Mouse (Mus musculus) heart, postnatal 4 days (tissue): ENCODE results near the gene Lingo1. TPM values are rescaled to one million over a fixed set of nuclear protein-coding genes. Genes with fewer than 3 reads are reported as not detected.

Source experiments
- DNase-seq: peaks from one replicate; pipeline ENCODE4 v3.0.0; 2021
- total RNA-seq, 2 experiments: library from RNA; stranded (reverse); gene quantifications; 2 replicates each; pipeline ENCODE4 v1.2.3; 2021

The Lingo1 gene
- 1 to 10 TPM; 2.9 to 3.0 TPM for total RNA-seq

DNA sequence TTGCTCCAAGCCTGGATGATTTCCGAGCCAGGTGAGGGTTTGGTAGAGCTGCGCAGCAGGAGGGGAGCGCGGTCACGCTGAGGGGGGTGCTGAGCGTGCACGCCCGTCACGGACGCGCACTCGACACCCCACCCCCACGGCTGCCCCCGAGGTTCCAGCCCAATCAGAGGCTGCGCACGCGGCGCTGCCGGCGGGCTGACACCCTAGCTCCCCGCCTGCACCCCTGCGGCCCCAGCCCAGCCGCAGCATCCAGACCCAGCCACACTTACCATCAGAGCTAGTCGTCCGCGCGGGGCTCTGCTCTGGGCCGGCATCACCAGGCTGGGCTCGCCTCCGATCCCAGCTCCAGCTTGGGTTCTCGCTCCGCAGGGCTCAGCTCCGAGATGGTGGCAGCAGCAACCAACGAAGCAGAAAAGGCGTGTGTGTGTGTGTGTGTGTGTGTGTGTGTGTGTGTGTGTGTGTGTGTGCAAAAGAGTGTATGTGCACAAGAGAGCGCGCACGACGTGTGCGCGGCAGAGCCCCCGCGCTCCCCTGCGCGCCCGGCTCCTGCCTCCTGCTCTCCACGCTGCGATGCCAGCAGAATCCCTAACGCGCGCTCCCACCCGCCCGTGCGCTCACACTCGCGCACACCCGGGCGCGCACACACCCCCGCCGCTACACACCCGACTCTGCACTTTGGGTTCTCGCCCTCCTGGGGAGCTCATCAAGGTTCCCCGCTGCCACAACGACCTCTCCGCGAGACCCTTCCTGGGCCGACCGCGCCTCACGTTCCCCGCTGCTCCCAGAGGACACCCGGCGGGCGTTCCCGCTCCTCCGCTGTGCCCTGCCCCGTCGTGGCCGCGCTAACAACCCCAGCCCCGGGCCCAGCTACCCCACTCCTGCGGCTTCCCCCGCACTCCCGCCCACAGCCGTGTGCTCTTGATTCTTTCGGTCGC is at the start of gene Lingo1:
Gene Lingo1, minus strand, starts transcription at position 748 of the 935 bp plus-strand sequence.
- no peak for DNase-seq

DNA sequence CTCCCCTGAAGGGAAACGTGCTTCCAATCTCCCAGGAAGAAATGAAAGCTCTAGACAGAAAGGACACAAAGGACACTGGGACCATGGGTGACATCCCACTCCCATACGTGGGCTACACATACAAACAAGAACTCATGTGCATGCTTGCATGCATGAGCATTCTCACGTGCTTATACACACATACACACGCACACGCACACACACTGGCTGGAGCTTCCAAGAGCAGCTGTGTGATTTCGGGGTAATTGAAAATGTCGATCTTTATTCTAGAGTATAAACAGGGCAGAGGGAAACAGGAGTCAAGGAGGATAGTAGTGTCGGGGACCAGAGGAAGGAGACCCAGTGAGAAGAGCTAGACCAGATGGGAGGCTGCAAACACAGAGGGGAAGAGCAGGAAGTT is 48.4 kb upstream of the Lingo1 start:
- DNase-seq = no peak

DNA sequence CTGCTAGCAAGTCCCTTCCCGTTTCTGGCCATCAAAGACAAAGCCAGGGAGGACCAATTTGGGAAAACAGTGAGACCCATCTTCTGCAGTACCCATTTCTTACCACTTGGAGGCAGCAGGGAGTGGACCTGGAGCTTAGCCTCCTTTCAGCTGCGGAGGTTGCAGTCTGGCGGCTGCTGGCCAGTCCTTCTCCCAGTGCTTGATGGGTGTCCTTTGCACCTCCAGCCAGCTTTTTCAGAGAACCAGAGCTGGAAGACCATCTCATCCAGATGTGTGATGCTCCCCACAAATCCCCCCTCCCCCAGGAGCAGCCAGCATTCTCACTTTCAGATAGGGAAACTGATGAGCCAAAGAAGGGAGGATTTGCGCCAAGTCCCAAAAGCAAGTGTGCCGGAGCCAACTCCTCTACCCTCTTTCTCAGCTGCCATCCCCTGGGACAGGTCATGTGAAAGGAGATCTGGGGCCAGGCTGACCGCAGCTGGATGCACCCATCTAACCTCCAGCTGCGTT is 47.5 kb upstream of the Lingo1 start:
- peak; percentile 86 for DNase-seq

DNA sequence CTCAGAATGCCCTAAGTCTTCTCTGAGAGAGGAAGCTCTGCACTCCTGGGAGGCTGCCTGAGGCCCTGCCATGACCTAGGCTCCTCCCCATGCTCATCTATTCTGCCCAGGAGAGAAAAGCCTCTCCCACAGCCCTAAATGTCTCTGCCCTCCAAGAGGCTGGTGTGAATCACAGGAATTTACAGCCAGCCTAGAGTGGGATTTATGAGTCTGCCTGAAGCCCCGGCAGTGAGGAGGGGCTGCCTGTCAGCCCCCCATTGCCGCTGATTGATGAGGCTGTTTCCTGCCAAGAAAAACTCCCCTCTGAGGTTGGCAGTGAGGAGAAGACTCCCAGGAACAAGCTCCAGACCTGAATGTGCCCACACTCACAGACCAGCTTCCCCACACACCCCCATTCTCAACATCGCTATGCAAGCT is 46.0 kb upstream of the Lingo1 start:
- DNase-seq = no peak

DNA sequence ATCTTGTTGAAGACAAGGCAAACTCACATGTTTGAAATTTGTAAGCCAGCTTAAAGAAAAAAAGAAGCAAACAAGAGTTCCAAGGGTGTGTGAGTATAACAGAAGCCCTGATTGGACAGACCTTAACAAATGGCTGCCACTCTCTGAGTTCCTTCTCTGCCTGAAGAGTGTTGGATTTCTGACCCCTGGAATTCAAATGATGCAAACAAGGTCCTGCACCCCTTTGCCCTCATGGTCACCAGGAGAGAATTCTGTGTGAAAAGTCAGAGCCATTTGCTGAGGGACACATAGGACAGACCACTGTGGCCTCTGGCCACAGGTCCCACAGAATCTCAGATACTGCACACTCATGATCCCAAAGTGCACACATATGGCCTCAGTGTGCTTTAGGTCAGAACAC is 45.6 kb upstream of the Lingo1 start:
- DNase-seq = no peak

DNA sequence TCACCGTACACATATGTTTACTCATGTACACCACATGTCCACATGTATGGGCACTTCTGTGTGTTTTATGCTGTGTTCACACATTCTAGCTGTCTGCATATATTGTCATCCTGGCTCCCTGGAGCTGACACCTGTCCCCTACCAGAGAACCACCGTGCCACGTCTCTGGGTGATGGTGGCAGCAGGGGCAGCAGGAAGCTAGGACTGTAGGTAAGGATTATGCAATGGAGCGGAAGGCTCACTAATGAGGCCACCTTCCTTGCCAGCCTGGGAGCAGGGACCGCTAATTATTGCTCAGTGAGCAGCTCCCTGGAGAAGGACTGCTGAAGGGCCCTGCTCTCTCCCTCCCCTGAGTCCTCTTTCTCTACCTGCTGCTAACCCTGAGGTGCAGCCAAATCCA is 44.5 kb upstream of the Lingo1 start:
- no peak for DNase-seq

DNA sequence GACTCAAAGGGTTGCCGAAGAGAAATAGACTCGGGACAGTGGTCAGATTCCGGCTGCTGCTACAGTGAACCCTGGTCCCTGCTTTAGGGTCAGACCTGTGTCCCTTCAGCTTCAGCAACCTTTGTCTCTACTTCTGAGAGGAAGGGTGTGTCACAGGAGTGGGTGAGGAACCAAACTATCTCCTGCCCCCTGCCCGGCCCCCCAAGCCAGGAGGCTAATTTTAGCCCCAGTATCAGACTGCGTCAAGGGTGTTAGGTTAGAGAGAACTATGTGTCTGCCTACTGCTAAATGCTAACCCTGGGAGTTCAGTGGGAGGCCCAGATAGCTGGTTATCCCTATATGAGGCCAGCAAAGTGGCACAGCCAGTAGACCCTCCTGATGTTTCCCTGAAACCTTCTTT is 38.9 kb upstream of the Lingo1 start:
- DNase-seq = peak; percentile 48

DNA sequence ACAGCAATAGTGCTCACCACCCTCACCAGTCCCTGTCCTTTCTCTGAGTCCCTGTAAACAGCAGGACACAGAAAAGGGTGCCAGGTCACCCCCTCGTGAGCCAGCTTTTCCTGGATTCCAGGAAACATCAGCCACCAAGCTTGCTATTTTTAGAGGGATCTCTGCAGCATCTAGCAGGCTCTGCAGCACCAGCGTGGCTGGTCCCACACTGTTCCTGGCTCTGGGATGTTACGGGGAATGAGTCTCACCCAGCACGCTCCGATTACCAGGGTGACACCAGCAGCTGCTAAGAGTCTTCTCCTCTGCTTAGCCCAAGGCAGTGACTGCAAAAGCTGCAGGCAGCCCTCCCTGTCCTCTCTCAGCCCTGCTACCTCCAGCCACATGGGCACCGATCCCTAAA is 36.6 kb upstream of the Lingo1 start:
- DNase-seq = peak; percentile 33

DNA sequence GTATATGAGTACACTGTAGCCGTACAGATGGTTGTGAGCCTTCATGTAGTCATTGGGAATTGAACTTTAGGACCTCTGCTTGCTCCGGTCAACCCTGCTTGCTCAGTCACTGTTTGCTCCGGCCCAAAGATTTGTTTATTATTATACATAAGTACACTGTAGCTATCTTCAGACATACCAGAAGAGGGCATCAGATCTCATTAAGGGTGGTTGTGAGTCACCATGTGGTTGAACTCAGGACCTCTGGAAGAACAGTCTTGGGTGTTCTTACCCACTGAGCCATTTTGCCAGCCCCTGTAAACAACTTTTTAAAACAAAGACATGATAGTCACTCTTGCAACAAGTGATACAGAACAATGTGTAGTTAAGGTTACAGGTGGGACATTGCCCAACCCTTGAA is 35.6 kb upstream of the Lingo1 start:
- DNase-seq = no peak

DNA sequence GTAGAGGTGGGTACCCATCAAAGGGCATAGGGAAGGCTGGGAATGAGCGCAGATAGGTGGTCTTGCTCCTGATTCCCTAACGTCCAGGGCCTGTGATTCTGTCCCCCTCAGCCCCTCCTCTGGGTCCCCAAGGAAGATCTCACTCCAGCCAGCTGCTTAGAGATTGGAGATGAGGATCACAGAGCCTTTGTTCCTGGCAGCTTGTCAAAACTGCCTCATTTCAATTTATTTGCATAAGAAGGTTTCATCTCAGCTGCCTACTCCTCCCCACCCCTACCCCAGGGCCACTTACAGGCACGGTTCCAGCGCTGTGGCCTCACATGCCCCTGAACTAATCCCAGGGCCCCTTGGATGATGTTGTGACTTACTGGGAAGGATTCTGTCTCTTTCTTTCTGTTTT is 33.9 kb upstream of the Lingo1 start:
- no peak for DNase-seq

DNA sequence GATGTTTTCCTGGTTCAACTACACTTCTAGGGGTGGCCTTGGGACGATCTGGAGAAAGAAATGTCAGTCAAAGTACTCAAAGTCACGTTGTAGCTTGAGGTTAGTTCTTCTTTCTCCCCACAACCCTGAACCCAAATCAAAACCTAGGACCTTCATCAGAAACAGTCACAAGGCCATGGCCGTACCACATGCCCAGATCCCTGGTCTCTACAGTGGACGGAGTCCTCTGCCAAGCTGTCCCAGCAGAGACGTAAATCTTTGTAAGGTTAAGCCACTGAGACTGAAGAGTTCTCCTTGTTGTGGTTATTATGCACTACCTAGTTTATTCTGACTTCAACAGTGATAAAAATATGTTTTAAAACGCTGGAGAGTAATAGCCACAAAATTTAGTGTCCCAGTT is 32.6 kb upstream of the Lingo1 start:
- DNase-seq = no peak

DNA sequence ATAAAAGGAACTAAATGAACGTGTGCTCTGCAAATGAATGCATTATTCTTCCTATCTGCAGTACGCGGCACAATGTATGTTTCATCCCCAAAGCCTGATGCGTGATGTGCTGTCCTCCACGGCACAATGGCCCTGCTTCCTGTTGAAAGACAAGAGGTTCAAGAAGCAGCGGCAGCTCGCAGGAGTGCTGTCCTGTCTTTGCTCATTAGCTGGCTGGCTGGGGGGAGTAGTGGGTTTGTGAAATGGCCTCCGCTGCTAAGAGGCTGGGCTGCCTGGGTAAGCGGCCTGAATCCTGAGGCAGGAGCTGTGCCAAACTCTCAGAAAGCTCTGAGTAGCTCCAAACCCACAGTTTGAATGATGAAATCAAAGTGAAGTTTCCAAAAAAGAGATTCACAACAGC is 31.9 kb upstream of the Lingo1 start:
- DNase-seq = no peak

DNA sequence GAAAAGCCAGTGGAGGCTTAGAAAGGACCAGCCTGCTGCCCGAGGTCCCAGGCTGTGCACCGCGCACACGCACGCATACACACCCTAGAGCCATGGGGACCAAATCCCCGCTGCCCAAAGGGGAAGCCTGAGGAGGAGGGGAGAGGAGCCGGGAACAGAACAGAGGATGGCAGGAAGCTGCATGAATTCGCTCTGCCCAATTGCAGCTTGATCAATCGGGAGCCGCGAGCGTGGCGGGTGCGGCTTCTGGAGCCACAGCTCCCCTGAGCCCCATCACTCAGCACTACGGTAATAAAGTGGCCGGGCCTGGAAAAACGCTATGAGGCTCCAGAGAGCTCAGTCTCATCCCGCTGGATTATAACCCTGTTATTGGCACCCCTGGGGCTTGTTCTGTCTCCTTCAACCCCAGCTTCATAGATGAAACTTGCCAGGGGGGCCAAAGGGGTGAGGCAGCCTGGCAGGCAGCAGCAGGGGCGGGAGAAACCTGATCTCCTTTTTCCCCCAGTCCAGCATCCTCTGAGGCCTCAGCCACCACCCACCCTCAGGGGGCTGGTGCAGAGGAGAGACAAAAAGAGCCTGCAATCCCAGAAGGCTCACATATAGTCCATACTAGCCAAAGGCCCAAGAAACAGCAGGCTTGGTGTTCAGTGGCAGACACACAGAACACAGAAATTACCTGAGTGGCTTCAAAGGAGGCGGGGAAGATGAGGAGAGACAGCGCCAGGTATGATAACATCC is 29.4 kb upstream of the Lingo1 start:
- DNase-seq = no peak

DNA sequence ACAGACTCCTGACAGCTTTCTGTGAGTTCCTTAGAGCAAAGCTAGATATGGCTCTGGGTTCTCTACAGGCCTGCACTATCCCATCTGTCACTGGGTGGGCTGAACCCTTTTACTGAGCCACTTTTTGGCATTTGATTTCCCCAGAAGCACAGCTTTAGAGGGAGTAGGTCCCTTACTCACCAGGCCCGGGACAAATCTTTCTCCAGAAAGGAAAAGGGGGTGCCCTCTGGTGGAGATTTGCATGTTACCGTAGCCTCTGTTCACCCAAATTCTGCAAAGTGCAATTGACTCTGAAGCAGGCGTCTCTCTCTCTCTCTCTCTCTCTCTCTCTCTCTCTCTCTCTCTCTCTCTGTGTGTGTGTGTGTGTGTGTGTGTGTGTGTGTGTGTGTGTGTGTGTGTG is 28.6 kb upstream of the Lingo1 start:
- peak; percentile 48 for DNase-seq

DNA sequence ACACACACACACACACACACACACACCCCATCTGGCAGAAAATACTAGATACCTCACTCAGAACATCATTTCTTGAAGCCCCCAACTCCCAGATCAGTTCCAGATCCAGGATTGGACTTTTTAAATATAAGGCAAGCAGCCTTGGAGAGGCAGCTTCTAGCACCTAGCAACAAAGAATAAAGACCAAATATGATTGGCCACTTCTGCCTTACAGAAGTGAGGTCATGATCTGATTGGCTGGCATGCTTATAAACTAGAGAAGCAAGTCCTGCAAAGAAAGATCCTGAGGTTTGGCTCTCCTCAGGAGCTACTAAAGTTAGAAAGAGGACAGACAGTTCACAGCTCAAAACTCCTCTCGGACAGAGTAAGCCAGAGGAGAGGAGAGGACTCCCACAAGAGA is 14.6 kb upstream of the Lingo1 start:
- DNase-seq = no peak

DNA sequence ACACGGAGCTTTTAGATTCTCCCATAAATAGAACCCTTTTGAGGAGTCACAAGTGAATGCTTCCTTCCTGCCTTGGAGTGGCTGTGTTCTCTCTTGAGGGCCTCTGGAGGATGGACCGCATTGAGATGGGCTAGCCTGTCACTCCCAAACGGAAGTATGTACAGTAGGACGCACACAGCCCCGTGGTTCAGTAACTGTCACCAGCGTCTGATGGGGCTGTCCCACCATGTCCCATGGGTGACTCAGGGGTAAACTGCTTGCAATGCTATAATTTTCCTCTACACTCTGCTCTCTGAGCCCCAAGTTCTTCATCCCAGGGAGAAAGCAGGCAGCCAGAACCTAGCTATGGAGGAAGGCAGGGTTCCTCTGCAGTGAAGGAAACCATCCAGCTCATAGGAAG is 11.7 kb upstream of the Lingo1 start:
- DNase-seq = no peak

DNA sequence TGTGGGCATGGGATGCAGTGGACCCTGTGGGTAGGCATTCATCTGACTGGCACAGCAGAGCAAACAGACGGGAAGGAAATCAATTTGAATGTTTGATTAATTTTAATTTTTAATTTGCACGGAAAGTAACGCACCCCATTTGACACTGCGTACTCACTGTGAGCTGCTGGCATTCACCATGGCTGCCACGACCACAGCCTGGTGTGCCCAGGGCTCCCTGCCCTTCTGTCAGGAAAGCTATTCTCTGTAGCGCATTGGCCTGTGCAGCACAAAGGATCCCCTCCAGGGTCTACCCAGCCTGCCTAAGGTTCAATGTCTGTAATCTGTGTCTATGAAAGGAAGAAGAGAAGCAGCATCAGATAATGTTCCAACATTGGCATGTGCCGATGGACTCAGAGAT is 6.9 kb upstream of the Lingo1 start:
- no peak for DNase-seq

DNA sequence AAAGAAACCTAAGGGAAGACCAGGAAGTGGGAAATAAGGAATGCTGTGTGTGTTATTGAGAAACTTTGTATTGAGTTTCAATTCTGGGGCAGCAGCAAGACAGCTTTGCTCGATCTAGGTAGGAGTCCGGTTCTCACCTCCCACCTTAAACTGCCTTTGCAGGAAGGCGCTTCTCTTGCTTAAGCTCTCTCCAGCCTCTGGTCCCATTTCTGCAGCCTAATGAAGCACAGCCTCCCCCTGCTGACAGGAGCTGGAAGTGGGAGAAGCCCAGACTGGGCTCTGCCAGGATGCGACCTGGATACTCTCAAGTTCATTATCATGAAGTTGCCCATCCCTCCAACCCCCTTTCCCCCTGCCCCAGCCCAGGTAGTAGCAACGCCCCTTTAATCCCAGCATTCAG is 1.6 kb upstream of the Lingo1 start:
- DNase-seq = peak; percentile 81

DNA sequence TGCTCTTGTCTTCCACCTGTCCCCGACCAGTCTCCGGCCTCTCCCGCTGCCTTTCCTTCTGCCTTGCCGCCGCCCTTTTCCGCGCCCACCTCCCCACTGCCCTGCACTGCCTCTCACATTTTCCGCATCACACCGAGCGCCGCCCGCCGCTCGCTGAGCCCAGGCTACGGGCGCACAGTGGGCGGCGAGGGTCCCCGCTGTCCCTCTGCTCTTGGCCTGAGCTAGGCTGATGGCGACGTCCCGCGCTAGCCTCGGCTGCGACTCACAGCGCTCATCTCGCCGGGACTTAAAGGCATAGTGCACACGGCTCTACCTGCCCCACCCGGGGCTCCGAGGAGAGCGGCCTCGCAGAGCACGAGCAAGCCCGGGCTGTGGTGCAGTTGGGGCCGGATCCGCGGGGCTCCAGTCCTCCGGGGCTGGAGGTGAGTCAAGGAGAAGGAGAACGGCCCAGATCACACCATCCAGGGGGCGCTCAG is 426 bp upstream of the Lingo1 start:
- DNase-seq = no peak

DNA sequence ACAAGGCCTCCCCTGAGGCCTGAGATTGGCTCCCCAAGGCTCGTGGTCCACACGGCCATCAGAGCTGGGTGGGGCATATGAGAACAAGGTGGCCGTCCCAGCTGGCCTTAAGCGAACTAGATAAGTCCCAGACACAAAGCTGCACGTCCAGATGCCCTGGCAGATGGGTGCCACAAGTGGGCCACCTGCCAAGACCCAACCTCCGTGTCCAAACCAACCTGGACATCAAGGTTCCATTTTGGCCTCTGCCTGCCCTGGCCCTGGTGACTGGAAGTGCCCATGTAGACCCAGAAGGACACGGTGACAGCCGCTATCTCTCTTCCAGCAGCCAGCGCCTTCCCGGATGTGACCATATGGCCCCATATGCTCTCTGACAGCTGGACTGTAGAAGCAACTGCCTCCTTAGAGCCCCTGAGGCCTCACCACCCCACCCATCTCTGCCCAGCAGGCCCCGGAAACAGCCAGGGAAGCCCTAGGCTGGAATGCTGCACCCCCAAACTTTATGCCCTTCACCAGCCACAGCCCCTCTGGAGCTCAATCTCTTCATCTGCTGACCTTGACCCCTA is 4.5 kb downstream of the Lingo1 start:
- no peak for DNase-seq

DNA sequence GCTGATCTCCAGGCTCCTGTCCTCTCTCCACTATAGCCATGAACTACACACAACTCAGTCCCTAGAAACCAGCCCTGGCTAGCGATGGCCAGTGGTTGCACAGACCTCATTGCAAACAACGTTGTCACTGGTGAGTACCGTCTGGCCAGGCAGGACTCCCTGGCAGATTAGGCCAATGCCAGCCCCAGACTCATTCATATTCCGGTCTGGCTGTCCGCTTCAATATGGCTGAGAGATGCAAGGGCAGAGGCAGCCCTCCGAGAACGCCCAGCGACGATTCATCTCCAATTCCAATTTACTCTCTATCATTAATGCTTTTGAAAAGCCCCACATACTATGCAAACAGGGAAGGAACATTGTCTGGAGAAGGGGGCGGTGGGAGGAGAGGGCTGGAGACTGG is 11.7 kb downstream of the Lingo1 start:
- no peak for DNase-seq

DNA sequence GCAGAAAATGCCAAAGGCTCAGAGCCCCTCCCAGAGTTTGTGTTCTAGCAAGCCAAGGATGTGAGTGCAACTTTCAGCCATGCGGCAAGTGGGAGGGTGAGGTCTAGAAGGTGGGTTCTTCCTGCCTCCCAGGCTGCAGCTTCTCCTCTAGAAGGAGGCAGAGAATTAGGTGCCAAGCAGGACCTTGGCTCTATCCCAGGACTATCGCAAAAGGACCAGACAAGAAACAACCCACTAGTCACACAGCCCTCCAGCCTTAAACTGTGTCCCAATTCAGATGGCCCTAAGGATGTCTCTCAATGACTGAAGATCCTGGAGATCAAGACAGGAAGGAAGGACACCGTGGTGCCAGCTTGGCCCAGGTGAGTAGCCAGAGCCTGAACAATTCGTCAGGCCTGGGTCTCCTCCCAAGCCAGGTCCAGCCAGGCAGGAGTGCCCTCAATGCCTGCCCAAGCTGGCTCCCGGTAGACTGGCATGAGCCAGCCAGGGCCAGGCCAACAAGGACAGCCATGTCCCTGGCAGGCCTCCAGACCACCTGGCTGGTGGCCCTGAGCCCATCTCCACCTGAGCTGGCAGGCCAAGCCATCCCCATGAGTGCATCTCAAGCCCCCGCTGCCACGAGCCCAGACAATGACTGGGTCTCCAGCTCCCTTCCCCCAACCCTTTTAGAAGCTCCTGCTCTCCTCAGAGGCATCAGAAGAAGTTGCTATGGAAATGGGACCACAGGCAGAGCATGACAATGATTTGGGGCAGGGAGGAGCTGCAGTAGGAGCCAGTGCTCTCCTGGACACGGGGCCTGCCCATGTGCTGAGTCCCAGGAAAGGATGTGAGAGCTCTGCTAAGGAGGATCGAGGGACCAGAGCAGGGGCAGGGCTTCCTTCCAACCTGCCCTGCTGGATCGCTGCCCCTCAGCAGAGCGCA is 19.1 kb downstream of the Lingo1 start:
- DNase-seq = no peak
